Mouse (Mus musculus): ENCODE measurements around the gene Tmem258.

Gene Tmem258

DNA sequence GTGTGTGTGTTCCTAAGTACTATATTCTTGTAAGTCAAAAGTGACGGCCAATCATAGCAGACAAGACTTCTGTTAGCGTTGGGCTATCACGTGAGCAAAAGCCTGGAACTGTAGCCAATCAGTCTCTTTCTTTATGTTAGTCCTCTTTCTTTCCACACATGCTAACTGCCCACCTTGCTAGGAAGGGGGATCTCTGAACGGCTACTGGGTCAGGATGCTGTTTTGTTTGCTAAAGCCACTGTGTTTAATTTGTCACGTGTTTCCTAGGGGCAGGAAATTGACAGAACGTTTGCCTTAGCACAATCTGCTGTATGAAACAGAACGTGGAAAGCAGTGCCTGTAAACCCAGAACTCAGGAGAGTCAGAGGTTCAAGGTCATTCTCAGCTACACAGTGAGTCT lies 21.7 kb upstream of the Tmem258 start:
- no peak for TF ChIP-seq GATA4 (IDR thresholded peaks at IDR 0.05; ENCODE audit: insufficient replicate concordance, low read length)

DNA sequence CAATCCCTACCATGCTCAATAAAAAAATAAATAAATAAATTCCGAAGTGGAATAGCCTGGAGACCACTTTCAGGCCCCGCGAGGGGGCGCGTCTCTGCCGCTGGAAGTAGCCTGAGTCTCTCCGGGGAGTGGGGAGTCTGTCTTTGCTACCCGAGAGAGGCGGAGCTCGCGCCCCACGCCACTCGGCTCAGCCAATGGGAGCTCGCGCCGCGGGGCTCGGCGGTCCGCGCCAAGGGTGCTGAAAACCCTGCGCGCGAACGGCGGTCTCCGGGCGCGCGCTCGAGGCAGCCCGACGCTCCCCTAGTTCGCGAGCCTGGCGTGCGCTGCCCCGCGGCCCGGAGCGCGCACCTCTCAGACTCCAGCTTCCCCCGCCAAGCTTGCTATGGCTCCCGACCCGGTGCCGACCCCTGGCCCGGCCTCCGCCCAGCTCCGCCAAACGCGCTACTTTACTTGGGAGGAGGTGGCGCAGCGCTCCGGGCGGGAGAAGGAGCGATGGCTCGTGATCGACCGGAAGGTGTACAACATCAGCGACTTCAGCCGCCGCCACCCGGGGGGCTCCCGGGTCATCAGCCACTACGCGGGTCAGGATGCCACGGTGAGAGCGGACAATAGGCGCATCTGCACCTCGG lies 21.0 kb upstream of the Tmem258 start, which contains the start of gene Fads1:
Gene Fads1 (plus strand): TSS at position 219 of the 629 bp plus-strand sequence.
- TF ChIP-seq GATA4 (IDR thresholded peaks at IDR 0.05; ENCODE audit: insufficient replicate concordance, low read length), result no peak

DNA sequence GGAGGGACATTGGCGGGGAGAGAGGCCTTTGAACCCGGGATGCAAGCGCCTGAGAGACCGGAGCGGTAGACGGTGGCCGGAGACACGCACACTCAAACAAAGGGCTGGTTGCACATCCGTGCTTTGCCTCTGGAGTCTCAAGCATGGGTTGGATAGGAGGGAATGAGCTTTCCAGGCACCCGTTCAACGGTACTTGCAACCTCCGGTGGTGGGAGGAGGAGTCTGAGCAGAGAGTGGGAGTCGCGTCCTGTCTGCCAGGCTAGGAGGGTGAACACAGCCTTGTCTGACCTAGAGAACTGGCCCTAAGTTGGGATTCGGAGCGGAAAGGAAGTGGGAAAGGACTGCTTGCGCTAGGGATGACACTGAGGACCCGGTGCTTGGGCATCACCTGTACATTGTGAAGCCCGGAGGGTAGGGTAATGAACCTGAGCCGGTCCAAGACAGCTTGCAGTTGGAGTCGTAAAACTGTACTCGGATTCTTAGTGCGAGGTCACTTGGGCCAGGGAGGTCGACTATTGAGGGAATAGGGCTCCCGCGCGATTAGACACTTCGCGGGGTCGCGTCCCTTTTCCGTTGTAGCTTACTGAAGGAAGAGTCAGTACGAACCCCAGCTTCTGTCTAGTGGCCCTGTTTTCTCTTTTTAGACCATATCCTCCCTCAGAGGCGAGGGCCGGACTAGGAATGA lies 20.4 kb upstream of the Tmem258 start:
- no peak for TF ChIP-seq GATA4 (IDR thresholded peaks at IDR 0.05; ENCODE audit: insufficient replicate concordance, low read length)

DNA sequence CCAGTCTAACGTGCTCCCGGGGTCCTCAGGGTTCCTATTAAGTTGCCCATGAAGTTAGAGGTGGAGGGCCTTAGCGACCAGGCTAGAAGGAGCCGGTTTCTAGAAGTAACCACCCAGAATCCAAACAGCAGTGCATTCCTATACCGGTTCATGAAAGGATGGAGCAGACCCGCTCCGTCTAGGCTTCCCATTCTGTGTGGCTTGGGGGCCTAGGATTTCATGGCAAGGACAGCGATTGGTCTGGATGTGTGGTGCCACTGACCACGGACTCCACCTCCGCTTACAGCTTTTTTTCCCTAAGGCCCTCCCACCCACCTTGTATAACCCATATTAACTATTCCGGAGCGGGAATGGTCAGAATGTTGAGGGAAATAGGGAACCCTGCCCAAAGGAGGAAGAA lies 19.7 kb upstream of the Tmem258 start:
- TF ChIP-seq GATA4 (IDR thresholded peaks at IDR 0.05; ENCODE audit: insufficient replicate concordance, low read length), result no peak

DNA sequence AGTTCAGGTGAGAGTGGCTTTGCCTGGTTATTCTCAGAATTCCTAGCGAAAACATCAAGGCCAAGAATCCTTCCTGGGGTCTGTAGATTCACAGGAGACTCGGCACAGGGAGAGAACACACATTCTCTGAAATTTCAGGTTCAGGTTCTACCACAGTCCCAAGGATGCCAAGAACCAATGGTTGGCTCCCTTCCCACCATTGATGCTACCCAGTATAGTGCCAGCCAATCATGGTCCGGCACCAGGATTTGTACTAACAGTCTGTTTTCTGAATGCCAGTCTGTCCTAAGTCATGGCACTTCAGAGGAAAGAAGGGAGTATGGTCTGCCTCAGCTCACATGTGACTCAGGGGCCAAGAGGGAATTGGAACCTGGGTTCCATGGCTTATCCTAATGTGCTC lies 17.9 kb upstream of the Tmem258 start:
- TF ChIP-seq GATA4 (IDR thresholded peaks at IDR 0.05; ENCODE audit: insufficient replicate concordance, low read length), result no peak

DNA sequence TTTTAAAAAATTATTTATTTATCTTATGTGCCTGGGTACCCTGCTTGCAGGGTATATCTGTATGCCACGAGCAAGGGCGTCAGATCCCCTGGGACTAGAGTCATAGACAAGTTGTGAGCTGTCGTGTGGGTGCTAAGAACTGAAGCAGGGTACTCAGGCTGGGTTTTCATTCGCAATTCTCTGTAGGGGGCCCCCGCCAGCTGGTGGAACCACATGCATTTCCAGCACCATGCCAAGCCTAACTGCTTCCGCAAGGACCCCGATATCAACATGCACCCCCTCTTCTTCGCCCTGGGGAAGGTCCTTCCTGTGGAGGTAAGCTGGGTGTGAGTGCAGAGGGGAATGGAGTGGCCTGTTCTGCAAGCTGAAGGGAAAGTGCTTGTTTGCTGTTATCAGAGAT lies 17.2 kb upstream of the Tmem258 start:
- TF ChIP-seq GATA4 (IDR thresholded peaks at IDR 0.05; ENCODE audit: insufficient replicate concordance, low read length), result no peak

DNA sequence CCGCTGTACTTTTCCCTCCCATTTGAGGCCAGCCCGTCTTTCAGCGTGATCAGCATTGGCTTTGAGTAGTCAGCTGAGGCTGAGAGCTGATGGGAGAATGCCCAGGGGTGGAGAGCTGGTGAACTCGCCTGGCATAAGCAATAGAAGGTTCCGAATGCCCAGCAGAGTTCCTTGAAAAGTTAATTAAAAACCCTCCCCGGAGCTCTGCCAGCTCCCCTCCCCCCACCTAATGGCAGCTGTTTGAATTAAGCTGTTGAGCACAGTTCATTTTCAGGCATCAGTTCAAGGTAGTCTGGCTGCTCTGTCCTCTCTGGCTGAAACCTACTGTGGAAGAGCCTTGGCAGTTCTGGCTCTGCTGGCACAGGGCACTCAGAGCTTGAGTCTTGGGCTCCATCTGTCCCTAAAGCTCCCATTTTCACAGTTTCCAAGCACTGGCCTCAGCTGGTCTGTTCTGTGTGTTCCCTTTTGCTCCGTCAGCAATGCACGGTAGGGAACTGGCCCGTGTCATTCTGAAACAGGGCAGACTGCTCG lies 15.5 kb upstream of the Tmem258 start:
- TF ChIP-seq GATA4 (IDR thresholded peaks at IDR 0.05; ENCODE audit: insufficient replicate concordance, low read length), result no peak

DNA sequence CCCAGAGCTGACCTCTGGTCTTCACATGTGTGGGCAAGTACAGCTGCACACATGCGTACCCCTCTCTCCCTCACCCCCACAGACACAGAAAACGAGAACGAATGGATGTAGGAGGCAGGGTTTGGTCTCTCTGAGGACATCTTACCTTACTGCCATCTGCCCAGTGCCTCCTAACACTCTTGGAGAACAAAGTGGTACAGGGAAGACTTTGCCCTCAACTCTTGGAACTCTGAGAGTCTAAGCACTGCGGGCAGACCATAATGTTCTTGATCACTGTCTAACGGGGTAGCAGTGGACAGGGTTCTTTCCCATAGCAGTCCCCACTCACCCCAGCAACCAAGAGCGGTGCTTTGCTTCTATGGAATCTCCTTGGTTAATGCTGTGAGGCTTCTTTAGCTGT lies 14.8 kb upstream of the Tmem258 start:
- no peak for TF ChIP-seq GATA4 (IDR thresholded peaks at IDR 0.05; ENCODE audit: insufficient replicate concordance, low read length)

DNA sequence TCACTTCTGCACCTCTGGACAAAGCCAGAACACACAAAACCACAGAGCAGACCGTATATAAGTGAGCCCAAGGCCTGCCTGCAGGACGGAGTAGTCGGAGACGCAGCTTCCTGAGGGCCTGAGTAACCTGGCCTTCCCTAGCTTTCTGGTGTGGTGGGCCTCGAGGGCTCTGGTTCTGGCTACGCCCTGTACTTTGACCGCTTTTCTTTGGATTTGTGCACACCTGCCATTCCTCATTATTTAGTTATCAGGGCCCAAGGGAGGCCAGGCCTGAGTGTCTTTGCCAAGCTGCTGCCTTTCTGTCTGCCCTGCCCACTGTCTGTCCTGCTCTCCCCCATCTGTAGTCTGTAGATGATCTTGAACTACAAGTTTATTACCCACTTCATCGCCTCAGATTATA lies 13.9 kb upstream of the Tmem258 start:
- no peak for TF ChIP-seq GATA4 (IDR thresholded peaks at IDR 0.05; ENCODE audit: insufficient replicate concordance, low read length)

DNA sequence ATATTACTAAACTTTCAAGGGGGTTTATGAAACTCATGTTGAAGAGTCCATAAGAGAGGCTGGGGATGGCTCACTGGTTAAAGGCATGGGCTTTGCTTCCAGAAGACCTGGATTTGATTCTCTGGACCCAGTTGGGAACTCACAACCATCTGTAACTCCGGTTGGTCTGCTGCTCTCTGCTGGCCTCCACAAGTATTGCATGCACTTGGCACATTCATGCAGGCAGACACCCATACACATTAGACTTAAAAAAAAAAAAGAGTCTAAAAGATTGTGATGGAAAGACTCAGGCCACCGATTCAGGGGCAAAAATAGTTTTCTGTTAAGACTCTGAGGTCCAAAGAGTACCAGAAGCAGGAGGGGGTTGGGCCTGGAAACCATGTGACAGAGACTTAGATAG lies 13.0 kb upstream of the Tmem258 start:
- no peak for TF ChIP-seq GATA4 (IDR thresholded peaks at IDR 0.05; ENCODE audit: insufficient replicate concordance, low read length)

DNA sequence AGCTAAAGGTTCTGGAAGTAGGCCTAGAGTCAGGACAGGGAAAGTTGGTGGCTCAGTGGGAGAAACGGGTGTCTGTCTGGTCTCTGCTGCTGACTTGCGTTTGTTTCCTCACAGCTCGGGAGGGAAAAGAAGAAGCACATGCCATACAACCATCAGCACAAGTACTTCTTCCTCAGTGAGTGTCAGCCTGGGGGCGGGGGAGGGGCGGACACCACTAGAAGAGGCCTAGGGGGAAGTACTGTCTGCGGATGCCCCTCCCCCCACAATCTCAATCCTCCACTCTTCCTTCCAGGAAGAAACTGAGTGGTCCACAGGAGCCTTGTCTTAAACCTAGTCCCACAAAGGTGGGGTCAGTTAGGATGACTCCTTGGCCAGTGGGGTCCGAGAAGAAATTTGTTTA lies 12.5 kb upstream of the Tmem258 start:
- TF ChIP-seq GATA4 (IDR thresholded peaks at IDR 0.05; ENCODE audit: insufficient replicate concordance, low read length), result no peak

DNA sequence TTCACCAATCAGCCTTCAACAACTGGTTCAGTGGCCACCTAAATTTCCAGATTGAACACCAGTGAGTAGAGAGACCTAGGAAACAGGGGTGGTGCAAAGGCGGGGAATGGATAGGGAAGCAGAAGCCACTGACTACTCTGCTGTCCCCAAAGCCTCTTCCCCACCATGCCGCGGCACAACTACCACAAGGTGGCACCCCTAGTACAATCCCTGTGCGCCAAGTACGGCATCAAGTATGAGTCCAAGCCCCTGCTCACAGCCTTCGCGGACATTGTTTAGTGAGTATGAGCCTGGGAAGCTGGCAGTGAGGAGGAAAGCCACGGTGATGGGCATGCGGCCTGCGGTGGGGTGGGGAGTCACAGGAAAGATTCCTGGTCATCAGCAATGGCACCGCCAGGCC lies 9.5 kb upstream of the Tmem258 start:
- no peak for TF ChIP-seq GATA4 (IDR thresholded peaks at IDR 0.05; ENCODE audit: insufficient replicate concordance, low read length)

DNA sequence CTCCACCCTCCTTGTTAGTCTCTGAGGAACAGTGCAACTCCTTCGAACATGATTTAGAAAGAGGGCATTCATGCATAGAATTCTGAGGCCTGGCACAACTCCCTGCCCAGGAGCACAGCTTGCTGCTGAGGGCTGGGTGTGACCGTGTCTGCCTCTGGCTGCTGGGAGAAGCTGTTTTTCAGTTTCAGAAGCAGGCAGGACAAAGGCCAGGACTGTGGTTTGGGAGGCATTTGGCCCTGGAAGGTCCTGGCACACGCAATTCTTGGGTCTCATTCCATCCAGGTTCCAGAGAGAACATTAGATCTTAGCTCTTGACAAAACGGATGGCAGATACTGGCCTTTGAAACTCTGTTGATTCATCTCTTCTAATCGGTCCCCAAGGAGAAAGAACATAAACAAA lies 8.6 kb upstream of the Tmem258 start:
- TF ChIP-seq GATA4 (IDR thresholded peaks at IDR 0.05; ENCODE audit: insufficient replicate concordance, low read length), result no peak

DNA sequence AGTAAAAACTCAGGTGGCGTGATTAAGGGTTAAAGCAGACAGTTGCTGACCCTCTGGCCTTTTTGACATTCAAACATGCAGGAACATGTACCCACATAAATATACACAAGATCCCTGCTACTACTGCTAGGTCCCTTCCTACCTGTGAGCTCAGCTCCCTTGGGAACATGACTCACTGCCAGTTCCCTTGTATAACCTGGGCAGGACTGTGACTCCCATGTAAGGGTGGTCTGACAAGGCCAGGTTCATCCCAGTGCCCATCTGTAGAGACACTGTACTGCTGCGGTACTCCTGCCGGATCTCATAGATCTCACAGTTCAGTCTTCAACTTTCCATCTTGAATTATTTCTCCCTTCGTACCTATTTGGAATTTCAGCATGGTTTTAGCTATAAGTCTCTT lies 6.7 kb upstream of the Tmem258 start:
- no peak for TF ChIP-seq GATA4 (IDR thresholded peaks at IDR 0.05; ENCODE audit: insufficient replicate concordance, low read length)

DNA sequence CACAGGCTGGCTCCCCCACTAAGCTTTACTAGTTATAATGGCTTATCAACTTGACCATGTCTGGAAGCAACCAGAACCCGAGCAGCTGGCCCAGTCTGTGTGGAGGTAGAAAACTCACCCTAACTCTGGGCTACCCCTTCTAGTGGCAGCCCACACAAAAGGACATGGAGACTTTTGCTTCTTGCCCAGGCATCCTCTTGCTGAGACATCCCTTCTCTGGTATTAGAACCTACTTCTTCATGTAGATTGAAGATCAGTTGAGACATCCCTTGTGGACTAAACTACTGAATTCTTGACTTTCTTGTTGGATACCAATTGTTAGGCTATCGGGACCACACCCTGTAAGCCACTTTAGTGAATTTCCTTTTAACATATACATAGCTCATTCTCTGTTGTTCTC lies 5.5 kb upstream of the Tmem258 start:
- no peak for TF ChIP-seq GATA4 (IDR thresholded peaks at IDR 0.05; ENCODE audit: insufficient replicate concordance, low read length)

DNA sequence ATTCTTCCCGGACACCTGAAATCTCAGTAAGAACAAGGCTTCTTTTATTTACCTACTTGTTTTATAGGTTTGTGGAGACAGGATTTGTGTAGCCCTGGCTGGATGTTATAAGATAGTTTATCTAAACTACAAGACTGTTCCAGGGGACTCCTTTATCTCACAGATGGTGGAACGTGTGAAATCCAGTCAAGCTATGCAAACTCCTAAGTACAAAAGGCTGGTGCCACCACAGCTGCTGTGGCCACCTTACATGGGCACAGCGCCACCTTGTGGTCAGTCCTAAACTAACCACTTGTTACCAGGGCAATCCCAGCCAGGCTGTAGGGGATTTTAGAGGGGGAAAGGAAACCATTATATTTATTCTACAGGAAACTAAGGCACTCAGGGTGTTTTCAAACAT lies 5.1 kb upstream of the Tmem258 start:
- no peak for TF ChIP-seq GATA4 (IDR thresholded peaks at IDR 0.05; ENCODE audit: insufficient replicate concordance, low read length)
